Mouse (Mus musculus) embryonic facial prominence, embryonic 11.5 days (tissue): Measurements from ENCODE around the gene Ints7. TPM values are rescaled to one million over a fixed set of nuclear protein-coding genes. Genes with fewer than 3 reads are reported as not detected.

Source experiments
- ATAC-seq: fragments of 200-750 bp; cut with Nextera tagmentation; replicated peaks from 2 replicates; pipeline ENCODE4 v1.8.0; 2017; ENCODE audit warnings: low read depth; ENCODE audit not compliant: insufficient number of reproducible peaks, low FRiP score, low TSS enrichment
- DNase-seq: peaks from one replicate; pipeline ENCODE4 v3.0.0-alpha.2; 2015; ENCODE audit warnings: low spot score
- H3K27ac ChIP-seq: fragments of 300-500 bp; sonication (generic); replicated peaks from 2 replicates; pipeline ENCODE4 v1.5.1; 2014; ENCODE audit warnings: mild to moderate bottlenecking, low read depth, low read length, control low read depth
- H3K27me3 ChIP-seq: fragments of 300-500 bp; sonication (generic); 2 replicates; pipeline ENCODE4 v1.6.1; 2014; ENCODE audit warnings: mild to moderate bottlenecking, low read length, moderate library complexity, mixed read lengths; ENCODE audit not compliant: control insufficient read depth, insufficient read depth
- H3K36me3 ChIP-seq: fragments of 300-500 bp; sonication (generic); replicated peaks from 2 replicates; pipeline ENCODE4 v1.6.1; 2014; ENCODE audit warnings: low read depth, mild to moderate bottlenecking, low read length, moderate library complexity, mixed read lengths; ENCODE audit not compliant: control insufficient read depth, insufficient read depth
- H3K4me1 ChIP-seq: fragments of 300-500 bp; sonication (generic); 2 replicates; pipeline ENCODE4 v1.6.1; 2014; ENCODE audit warnings: low read length, mixed read lengths; ENCODE audit not compliant: control insufficient read depth, insufficient read depth
- H3K4me2 ChIP-seq: fragments of 300-500 bp; sonication (generic); 2 replicates; pipeline ENCODE4 v1.6.1; 2014; ENCODE audit warnings: low read depth, mild to moderate bottlenecking, control low read depth, low read length, moderate library complexity
- H3K4me3 ChIP-seq: fragments of 300-500 bp; sonication (generic); 2 replicates; pipeline ENCODE4 v1.5.1; 2014; ENCODE audit warnings: low read depth, low read length, control low read depth
- H3K9ac ChIP-seq: fragments of 300-500 bp; sonication (generic); replicated peaks from 2 replicates; pipeline ENCODE4 v1.6.1; 2014; ENCODE audit warnings: mild to moderate bottlenecking, control low read depth, low read length
- H3K9me3 ChIP-seq: fragments of 300-500 bp; sonication (generic); replicated peaks from 2 replicates; pipeline ENCODE4 v1.6.1; 2016; ENCODE audit warnings: mild to moderate bottlenecking, low read length, inconsistent platforms, mixed read lengths; ENCODE audit not compliant: control insufficient read depth
- WGBS: fragments of 180-500 bp; shearing (Covaris S2); extraction: QIAGEN DNeasy Blood & Tissue Kit; methylation state at CpG from one replicate; pipeline ENCODE4 v1.1.7; 2014; 5-methylcytosine and 5-hydroxymethylcytosine counted together
- polyA plus RNA-seq: library from polyadenylated mRNA; unstranded; fragments of >200 nt; fragmentation: Nextera tagmentation; extraction: Ambion mirVana; gene quantifications from 2 replicates; pipeline ENCODE4 v1.2.1, GENCODE M21; 2014

Gene Ints7
- polyA plus RNA-seq, 1 experiment from 2014 or later: 53.4 TPM

- H3K27ac ChIP-seq: no peak overlapping the region
- no peak overlapping the region for H3K4me3 ChIP-seq
- ATAC-seq: no peak
- WGBS: 63% methylated on average over 3 of the region's 3 CpGs
- H3K27me3 ChIP-seq: no peaks in the 10 kb centered on the region
- H3K4me1 ChIP-seq: no peaks in the 10 kb centered on the region
- DNase-seq: no peak
- H3K36me3 ChIP-seq: no peaks in the 10 kb centered on the region
- no peak overlapping the region for H3K4me2 ChIP-seq
- H3K9me3 ChIP-seq: no peaks in the 10 kb centered on the region
- H3K9ac ChIP-seq: no peak overlapping the region
These were observed 63.9 kb downstream of the Ints7 start for GRCm38 (mm10) chr1:191639200-191639807.

GRCm38 (mm10) chr1:191640146-191640545 is 64.7 kb downstream of the Ints7 start:
- no peaks in the 10 kb centered on the region for H3K27me3 ChIP-seq
- H3K9me3 ChIP-seq: no peaks in the 10 kb centered on the region
- H3K9ac ChIP-seq: no peak overlapping the region
- no peak overlapping the region for H3K4me2 ChIP-seq
- H3K4me1 ChIP-seq: no peaks in the 10 kb centered on the region
- no peak overlapping the region for H3K27ac ChIP-seq
- WGBS: 64% methylated on average over 2 of the region's 2 CpGs
- H3K36me3 ChIP-seq: no peaks in the 10 kb centered on the region
- DNase-seq: no peak
- no peak for ATAC-seq
- no peak overlapping the region for H3K4me3 ChIP-seq

- no peak overlapping the region for H3K4me2 ChIP-seq
- no peak for ATAC-seq
- H3K4me3 ChIP-seq: no peak overlapping the region
- DNase-seq: no peak
- no peaks in the 10 kb centered on the region for H3K36me3 ChIP-seq
- no peak overlapping the region for H3K27ac ChIP-seq
- H3K9me3 ChIP-seq: no peaks in the 10 kb centered on the region
- 76% methylated on average over 3 of the region's 3 CpGs for WGBS
- no peaks in the 10 kb centered on the region for H3K4me1 ChIP-seq
- no peak overlapping the region for H3K9ac ChIP-seq
- H3K27me3 ChIP-seq: no peaks in the 10 kb centered on the region
These were observed 65.4 kb downstream of the Ints7 start for GRCm38 (mm10) chr1:191640848-191641247.

- Histone ChIP-seq H3K4me3 (no peak overlapping the region), H3K27ac (no peak overlapping the region), H3K27me3 (no peaks in the 10 kb centered on the region), H3K4me2 (no peak overlapping the region), H3K9me3 (no peaks in the 10 kb centered on the region), H3K9ac (no peak overlapping the region), H3K4me1 (no peaks in the 10 kb centered on the region), H3K36me3 (no peaks in the 10 kb centered on the region)
- ATAC-seq: peak; percentile 67; the same call in 1 of the 2 replicates
- 6% methylated on average over 2 of the region's 2 CpGs for WGBS
- no peak for DNase-seq
These were observed 66.0 kb downstream of the Ints7 start for GRCm38 (mm10) chr1:191641438-191641837.

- Histone ChIP-seq H3K4me2 (no peak overlapping the region), H3K27ac (no peak overlapping the region), H3K27me3 (no peaks in the 10 kb centered on the region), H3K36me3 (no peaks in the 10 kb centered on the region), H3K4me1 (no peaks in the 10 kb centered on the region), H3K4me3 (no peak overlapping the region), H3K9me3 (no peaks in the 10 kb centered on the region), H3K9ac (no peak overlapping the region)
- ATAC-seq (no peak), DNase-seq (no peak)
- 49% methylated on average over 4 of the region's 4 CpGs for WGBS
These were observed 67.5 kb downstream of the Ints7 start for GRCm38 (mm10) chr1:191642903-191643302.

GRCm38 (mm10) chr1:191645921-191646320 is 70.5 kb downstream of the Ints7 start:
- Histone ChIP-seq H3K4me3 (no peak overlapping the region), H3K9me3 (no peaks in the 10 kb centered on the region), H3K36me3 (no peaks in the 10 kb centered on the region), H3K27ac (no peak overlapping the region), H3K4me2 (no peak overlapping the region), H3K9ac (no peak overlapping the region), H3K27me3 (no peaks in the 10 kb centered on the region), H3K4me1 (no peaks in the 10 kb centered on the region)
- ATAC-seq (no peak), DNase-seq (no peak)
- 66% methylated on average over 8 of the region's 8 CpGs for WGBS

GRCm38 (mm10) chr1:191647590-191647989 is 72.2 kb downstream of the Ints7 start:
- DNase-seq: no peak
- 91% methylated on average over 3 of the region's 3 CpGs for WGBS
- no peak overlapping the region for H3K9ac ChIP-seq
- no peak overlapping the region for H3K4me2 ChIP-seq
- no peak overlapping the region for H3K27ac ChIP-seq
- ATAC-seq: no peak
- no peaks in the 10 kb centered on the region for H3K27me3 ChIP-seq
- H3K4me1 ChIP-seq: no peaks in the 10 kb centered on the region
- no peaks in the 10 kb centered on the region for H3K9me3 ChIP-seq
- no peaks in the 10 kb centered on the region for H3K36me3 ChIP-seq
- no peak overlapping the region for H3K4me3 ChIP-seq

- no peak overlapping the region for H3K27ac ChIP-seq
- ATAC-seq: no peak
- H3K4me3 ChIP-seq: no peak overlapping the region
- no peaks in the 10 kb centered on the region for H3K4me1 ChIP-seq
- H3K9ac ChIP-seq: no peak overlapping the region
- H3K4me2 ChIP-seq: no peak overlapping the region
- no peaks in the 10 kb centered on the region for H3K9me3 ChIP-seq
- 55% methylated on average over 3 of the region's 3 CpGs for WGBS
- H3K36me3 ChIP-seq: no peaks in the 10 kb centered on the region
- no peaks in the 10 kb centered on the region for H3K27me3 ChIP-seq
- no peak for DNase-seq
These were observed 84.0 kb downstream of the Ints7 start for GRCm38 (mm10) chr1:191659441-191659840.
